Mouse (Mus musculus): ENCODE data around the gene Gm28961.
"Not testable (repeated sequence)": the region's sequence is repeated elsewhere in the genome, so short reads cannot be mapped to it uniquely, and the experiment has no call there.

The Gm28961 gene

DNA sequence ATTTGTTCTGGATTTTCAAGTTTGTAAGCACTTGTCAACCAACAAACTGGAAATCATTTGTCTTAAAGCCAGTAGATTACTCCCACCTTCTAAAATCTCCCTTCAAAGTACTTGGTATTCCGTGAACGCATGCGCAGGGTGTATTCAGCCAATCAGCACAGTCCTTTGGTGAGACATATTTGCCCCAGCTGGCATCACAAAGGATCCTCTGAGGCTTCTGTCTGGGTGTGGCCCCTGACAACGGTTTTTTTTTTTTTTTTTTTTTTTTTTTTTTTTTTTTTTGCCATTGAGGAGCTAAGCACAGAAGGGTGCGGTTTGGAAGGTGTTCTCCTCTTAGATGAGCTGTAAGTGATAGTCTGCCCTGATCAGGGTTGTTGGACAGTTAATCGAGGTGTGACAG lies at the start of gene Gm28961:
Gene Gm28961, plus strand, starts transcription at position 301 of the 400 bp plus-strand sequence.
- DNase-seq (ENCODE audit: low read depth): not testable (repeated sequence)
